Mouse (Mus musculus) E14TG2a.4 (cell line): ENCODE data around the gene Slc35f3.

Experiments
- CTCF ChIP-seq: conservative IDR thresholded peaks from 2 replicates; pipeline ENCODE4 v1.5.1; 2014; ENCODE audit warnings: low read length
- NANOG ChIP-seq: IDR thresholded peaks from 2 replicates; pipeline ENCODE4 v1.6.1; 2014; ENCODE audit warnings: borderline replicate concordance, low read length, mixed read lengths
- POU5F1 ChIP-seq: IDR thresholded peaks from 2 replicates; pipeline ENCODE4 v1.6.1; 2014; ENCODE audit warnings: low read length, borderline replicate concordance

GRCm38 (mm10) chr8:126371871-126372270 lies 73.5 kb downstream of the Slc35f3 start:
- TF ChIP-seq CTCF (no peak), POU5F1 (no peak), NANOG (no peak)
